Mouse (Mus musculus) cerebellum, adult 2 months (tissue): ENCODE results near the gene Ski.

ENCODE experiments used
- CTCF ChIP-seq: fragments of 200-500 bp; IDR thresholded peaks from 2 replicates; pipeline ENCODE4 v1.5.1; 2011; ENCODE audit warnings: low read depth, mild to moderate bottlenecking, control low read depth, low read length, moderate library complexity, borderline replicate concordance; ENCODE audit not compliant: insufficient read depth
- POLR2A ChIP-seq: fragments of 200-500 bp; IDR thresholded peaks from 2 replicates; pipeline ENCODE4 v1.6.1; 2011; ENCODE audit warnings: low read length, control low read depth, borderline replicate concordance; ENCODE audit not compliant: insufficient read depth

DNA sequence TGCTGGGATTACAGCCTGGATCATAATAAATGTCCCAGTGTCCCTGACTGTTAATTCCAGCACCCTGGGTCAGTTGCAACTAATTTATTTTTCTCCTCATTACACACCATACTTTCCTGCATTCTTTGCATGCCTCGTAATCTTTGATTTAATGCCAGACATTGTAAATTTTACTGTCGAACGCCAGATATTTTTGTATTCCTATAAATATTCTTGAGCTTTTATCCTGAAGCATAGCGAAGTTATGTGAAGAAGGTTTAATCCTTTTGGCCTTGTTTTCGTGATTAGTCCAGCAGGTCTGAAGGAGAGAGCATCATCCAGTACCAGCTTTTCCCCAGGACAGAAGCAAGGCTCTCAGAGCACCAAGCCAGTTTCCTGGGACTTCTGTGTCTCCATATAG lies 112.9 kb downstream of the Ski start:
- no peak for TF ChIP-seq CTCF
- no peak for TF ChIP-seq POLR2A
